Mouse (Mus musculus) MEL (cell line): ENCODE results near the gene Armcx4.

Experiments used
- E2F4 ChIP-seq: IDR thresholded peaks from 2 replicates; pipeline ENCODE4 v1.6.1; 2011; ENCODE audit warnings: low read depth, low read length, improper control_type of control experiment, borderline replicate concordance
- EP300 ChIP-seq, 2 experiments: IDR thresholded peaks; 2 replicates each; pipeline ENCODE4 v1.6.1; 2011; ENCODE audit warnings: improper control_type of control experiment in 2 of 2, low read length in 2 of 2, low read depth in 1 of 2, mild to moderate bottlenecking in 1 of 2
- GATA1 ChIP-seq: IDR thresholded peaks from 2 replicates; pipeline ENCODE4 v1.6.1; 2011; ENCODE audit warnings: low read depth, low read length, improper control_type of control experiment
- MYC ChIP-seq: IDR thresholded peaks from 2 replicates; pipeline ENCODE4 v1.6.1; 2011; ENCODE audit warnings: low read depth, mild to moderate bottlenecking, low read length, improper control_type of control experiment, moderate library complexity
- POLR2A ChIP-seq, 2 experiments: IDR thresholded peaks; 2 replicates each; pipeline ENCODE4 v1.6.1; 2011 to 2012; ENCODE audit warnings: low read length in 2 of 2, mild to moderate bottlenecking in 2 of 2, control low read depth in 1 of 2, improper control_type of control experiment in 1 of 2, low read depth in 1 of 2, moderate library complexity in 1 of 2; ENCODE audit not compliant: control insufficient read depth in 1 of 2, insufficient read depth in 1 of 2, poor library complexity in 1 of 2
- ZMIZ1 ChIP-seq: IDR thresholded peaks from 2 replicates; pipeline ENCODE4 v1.6.1; 2012; ENCODE audit warnings: low read depth, mild to moderate bottlenecking, inconsistent platforms, low read length, improper control_type of control experiment, moderate library complexity

- TF ChIP-seq EP300 (IDR thresholded peaks at IDR 0.05; ENCODE audit: low read depth in 1 of 2, low read length in 2 of 2) (no peak), E2F4 (no peak), ZMIZ1 (no peak), GATA1 (no peak), POLR2A (IDR thresholded peaks at IDR 0.05; ENCODE audit: control insufficient read depth in 1 of 2, insufficient read depth in 1 of 2, low read depth in 1 of 2, low read length in 2 of 2, poor library complexity in 1 of 2) (no peak), MYC (no peak)
Measured at GRCm38 (mm10) chrX:134718524-134718923, 32.2 kb downstream of the Armcx4 start.
